Mouse (Mus musculus): Measurements from ENCODE around the gene Gamt. TPM values are rescaled to one million over a fixed set of nuclear protein-coding genes. Genes with fewer than 3 reads are reported as not detected.
"Not testable (repeated sequence)": the region's sequence is repeated elsewhere in the genome, so short reads cannot be mapped to it uniquely, and the experiment has no call there.

Gamt gene
- polyA plus RNA-seq, 1 experiment: 48.3 TPM

DNA sequence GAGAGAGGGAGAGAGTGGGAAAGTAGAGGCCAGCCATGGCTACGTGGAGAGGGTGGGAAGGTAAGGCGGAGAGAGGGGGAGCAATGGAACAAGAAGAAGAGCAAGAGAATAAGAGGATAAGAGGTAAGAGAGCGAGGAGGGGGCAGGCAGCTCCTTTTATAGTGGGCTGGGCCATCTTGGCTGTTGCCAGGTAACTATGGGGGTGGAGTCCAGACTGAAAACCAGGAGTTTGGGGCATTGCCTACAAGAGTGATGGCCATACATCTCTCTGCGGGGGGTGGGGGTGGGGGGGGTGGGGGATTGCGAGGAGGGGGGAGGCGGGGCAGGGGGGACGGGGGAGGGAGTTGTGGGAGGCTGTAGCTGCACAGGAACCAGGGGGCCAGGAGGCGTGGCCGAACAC is 40.1 kb downstream of the Gamt start:
- no peak overlapping the region for H3K4me3 ChIP-seq (ENCODE audit: insufficient read depth, poor library complexity, severe bottlenecking)
- H3K27me3 ChIP-seq (ENCODE audit: control insufficient read depth, insufficient read depth, insufficient read length): peaks cover 3% of the 10 kb centered on the region
- no peak overlapping the region for H3ac ChIP-seq (ENCODE audit: control insufficient read depth, insufficient read length, low read depth)
- H3K79me2 ChIP-seq (ENCODE audit: control insufficient read depth, insufficient read depth): no peaks in the 10 kb centered on the region
- H3K36me3 ChIP-seq (ENCODE audit: control insufficient read depth, insufficient read depth): no peaks in the 10 kb centered on the region
- H3K79me3 ChIP-seq (ENCODE audit: low read depth): no peaks in the 10 kb centered on the region
- TF ChIP-seq MYOD1 (IDR thresholded peaks at IDR 0.05; ENCODE audit: control insufficient read depth, insufficient read length, low read depth): no peak
- no peak for TF ChIP-seq CEBPB (IDR thresholded peaks at IDR 0.05; ENCODE audit: low read depth)
- TF ChIP-seq MAX (IDR thresholded peaks at IDR 0.05): no peak
- TF ChIP-seq MYOG (IDR thresholded peaks at IDR 0.05; ENCODE audit: control insufficient read depth, extremely low read depth, insufficient read length): no peak
- TF ChIP-seq USF1 (IDR thresholded peaks at IDR 0.05; ENCODE audit: low read depth): no peak
- no peak for TF ChIP-seq CTCF (IDR thresholded peaks at IDR 0.05; ENCODE audit: control insufficient read depth, insufficient read depth, insufficient read length)
- no peak for TF ChIP-seq FOSL1 (IDR thresholded peaks at IDR 0.05; ENCODE audit: insufficient read depth, low read length, poor library complexity, severe bottlenecking)

DNA sequence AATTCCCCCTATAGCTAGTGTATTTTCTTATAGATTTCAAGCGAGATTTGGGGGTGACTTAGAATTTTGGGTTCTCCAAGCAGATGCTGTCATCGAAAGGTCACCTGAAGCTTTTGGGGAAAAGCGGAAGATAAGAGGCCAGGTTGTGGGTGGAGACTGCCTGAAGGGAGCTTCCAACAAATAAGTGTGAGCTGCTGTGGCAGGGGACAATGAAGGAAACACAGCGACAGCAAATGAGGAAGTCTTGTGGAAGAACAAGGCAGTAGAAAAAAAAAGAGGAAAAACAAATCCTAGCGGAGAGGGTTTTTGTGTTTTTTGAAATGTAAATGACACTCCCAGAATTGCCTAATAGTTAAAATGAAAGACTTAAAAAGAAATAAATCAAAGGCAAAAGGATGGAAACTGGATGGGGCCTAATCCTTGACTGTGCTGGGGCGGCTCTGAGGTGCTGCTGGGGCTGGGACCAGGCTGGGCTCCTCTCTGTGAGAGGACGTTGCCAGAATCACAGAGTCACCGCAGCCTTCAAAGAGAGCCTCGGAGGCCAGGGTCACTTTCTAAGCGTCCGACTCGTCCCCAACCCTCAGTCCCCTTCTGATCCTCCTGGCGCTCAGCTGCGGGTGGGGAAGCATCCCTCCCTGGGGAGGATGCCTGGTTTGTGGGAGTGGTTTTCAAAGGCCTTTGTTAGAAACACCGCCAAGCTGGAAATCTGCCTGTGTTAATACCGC is 45.6 kb downstream of the Gamt start:
- H3K36me3 ChIP-seq (ENCODE audit: control insufficient read depth, insufficient read depth): no peaks in the 10 kb centered on the region
- H3K4me3 ChIP-seq (ENCODE audit: insufficient read depth, poor library complexity, severe bottlenecking): no peak overlapping the region

DNA sequence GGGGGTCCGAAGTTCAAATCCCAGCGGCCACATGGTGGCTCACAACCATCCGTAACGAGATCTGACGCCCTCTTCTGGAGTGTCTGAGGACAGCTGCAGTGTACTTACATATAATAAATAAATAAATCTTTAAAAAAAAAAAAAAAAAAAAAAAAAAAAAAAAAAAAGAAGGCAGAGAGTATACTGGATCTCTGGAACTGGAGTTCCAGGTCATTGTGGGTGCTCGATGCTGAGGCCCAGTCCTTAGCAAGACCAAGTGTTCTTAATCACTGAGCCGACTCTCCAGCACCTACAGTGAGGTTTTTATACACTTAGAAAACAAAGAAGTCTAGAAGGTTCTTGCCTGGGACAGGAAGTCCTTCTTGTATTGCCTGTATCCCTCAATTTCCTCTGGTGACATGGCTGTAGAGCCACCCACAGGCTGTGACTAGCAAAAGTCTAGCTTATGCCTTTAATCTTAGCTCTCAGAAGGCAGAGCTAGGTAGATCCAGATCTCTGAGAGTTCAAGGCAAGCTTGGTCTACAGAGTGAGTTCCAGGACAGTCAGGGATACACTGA is 49.2 kb downstream of the Gamt start:
- H3K79me2 ChIP-seq (ENCODE audit: control insufficient read depth, insufficient read depth); H3K27me3 ChIP-seq (ENCODE audit: control insufficient read depth, insufficient read depth, insufficient read length); H3ac ChIP-seq (ENCODE audit: control insufficient read depth, insufficient read length, low read depth); H3K79me3 ChIP-seq (ENCODE audit: low read depth); H3K4me3 ChIP-seq (ENCODE audit: insufficient read depth, poor library complexity, severe bottlenecking); H3K36me3 ChIP-seq (ENCODE audit: control insufficient read depth, insufficient read depth): not testable (repeated sequence)

More for the DNA sequence above, 45.6 kb downstream of the Gamt start:
- TF ChIP-seq MYOG (IDR thresholded peaks at IDR 0.05; ENCODE audit: control insufficient read depth, extremely low read depth, insufficient read length) (no peak), MAX (IDR thresholded peaks at IDR 0.05) (no peak), CEBPB (IDR thresholded peaks at IDR 0.05; ENCODE audit: low read depth) (no peak), FOSL1 (IDR thresholded peaks at IDR 0.05; ENCODE audit: insufficient read depth, low read length, poor library complexity, severe bottlenecking) (no peak), CTCF (IDR thresholded peaks at IDR 0.05; ENCODE audit: control insufficient read depth, insufficient read depth, insufficient read length) (no peak), MYOD1 (IDR thresholded peaks at IDR 0.05; ENCODE audit: control insufficient read depth, insufficient read length, low read depth) (no peak), USF1 (IDR thresholded peaks at IDR 0.05; ENCODE audit: low read depth) (no peak)
- Histone ChIP-seq H3K27me3 (ENCODE audit: control insufficient read depth, insufficient read depth, insufficient read length) (peaks cover 3% of the 10 kb centered on the region), H3K79me2 (ENCODE audit: control insufficient read depth, insufficient read depth) (no peaks in the 10 kb centered on the region), H3K79me3 (ENCODE audit: low read depth) (no peaks in the 10 kb centered on the region), H3ac (ENCODE audit: control insufficient read depth, insufficient read length, low read depth) (no peak overlapping the region)

DNA sequence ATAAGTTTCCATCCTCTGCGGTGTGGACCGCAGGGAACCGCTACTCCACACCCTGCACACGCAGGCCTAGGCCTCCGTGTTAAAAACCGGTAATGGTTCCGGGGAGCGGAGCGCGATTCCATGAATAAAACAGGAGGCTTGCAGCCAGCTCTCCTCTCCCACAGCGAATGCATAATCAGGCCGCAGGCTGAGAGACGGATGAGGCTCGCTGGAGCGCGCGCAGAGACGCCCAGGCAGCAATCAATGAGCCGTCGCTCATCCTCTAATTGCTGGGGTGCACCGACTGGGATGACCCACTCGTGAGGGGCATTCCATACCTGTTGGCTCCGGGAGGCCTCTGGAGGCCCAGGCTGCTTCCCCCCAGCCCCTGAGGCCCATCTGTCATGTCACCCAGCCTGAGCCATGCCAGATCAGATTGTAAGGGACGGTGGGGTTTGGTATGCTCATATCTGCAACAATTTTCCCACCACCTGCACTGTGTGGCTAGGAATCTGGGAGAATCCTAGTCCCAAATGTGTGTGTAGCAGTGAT is 51.9 kb downstream of the Gamt start:
- peaks cover 8% of the 10 kb centered on the region for H3K27me3 ChIP-seq (ENCODE audit: control insufficient read depth, insufficient read depth, insufficient read length)
- no peak overlapping the region for H3K4me3 ChIP-seq (ENCODE audit: insufficient read depth, poor library complexity, severe bottlenecking)
- H3ac ChIP-seq (ENCODE audit: control insufficient read depth, insufficient read length, low read depth): no peak overlapping the region
- H3K79me2 ChIP-seq (ENCODE audit: control insufficient read depth, insufficient read depth): no peaks in the 10 kb centered on the region
- no peaks in the 10 kb centered on the region for H3K79me3 ChIP-seq (ENCODE audit: low read depth)
- no peak for TF ChIP-seq CTCF (IDR thresholded peaks at IDR 0.05; ENCODE audit: control insufficient read depth, insufficient read depth, insufficient read length)
- no peak for TF ChIP-seq USF1 (IDR thresholded peaks at IDR 0.05; ENCODE audit: low read depth)
- TF ChIP-seq CEBPB (IDR thresholded peaks at IDR 0.05; ENCODE audit: low read depth): no peak
- TF ChIP-seq MAX (IDR thresholded peaks at IDR 0.05): no peak
- no peak for TF ChIP-seq FOSL1 (IDR thresholded peaks at IDR 0.05; ENCODE audit: insufficient read depth, low read length, poor library complexity, severe bottlenecking)
- no peak for TF ChIP-seq MYOG (IDR thresholded peaks at IDR 0.05; ENCODE audit: control insufficient read depth, extremely low read depth, insufficient read length)
- TF ChIP-seq MYOD1 (IDR thresholded peaks at IDR 0.05; ENCODE audit: control insufficient read depth, insufficient read length, low read depth): no peak
- no peaks in the 10 kb centered on the region for H3K36me3 ChIP-seq (ENCODE audit: control insufficient read depth, insufficient read depth)

DNA sequence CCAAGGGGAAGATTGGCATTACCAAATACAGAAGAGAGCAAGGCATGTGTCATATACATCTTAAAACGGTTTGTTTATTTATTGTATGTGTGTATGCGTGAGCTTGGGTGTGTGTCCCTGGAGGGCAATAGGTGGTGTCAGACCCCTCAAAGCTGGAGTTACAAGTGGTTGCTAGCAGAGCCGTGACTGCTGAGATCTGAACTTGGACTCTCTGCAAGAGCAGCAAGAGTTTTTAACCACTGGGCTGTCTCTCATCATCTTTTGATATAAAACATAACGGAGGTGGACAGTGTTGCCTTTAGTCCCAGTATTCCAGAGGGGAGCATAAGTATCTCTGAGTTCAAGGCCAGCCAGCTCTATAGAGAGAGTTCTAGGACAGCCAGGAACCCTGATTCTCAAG is 52.6 kb downstream of the Gamt start:
- Histone ChIP-seq H3K79me3 (ENCODE audit: low read depth) (no peaks in the 10 kb centered on the region), H3K27me3 (ENCODE audit: control insufficient read depth, insufficient read depth, insufficient read length) (peaks cover 8% of the 10 kb centered on the region), H3ac (ENCODE audit: control insufficient read depth, insufficient read length, low read depth) (no peak overlapping the region), H3K36me3 (ENCODE audit: control insufficient read depth, insufficient read depth) (no peaks in the 10 kb centered on the region), H3K79me2 (ENCODE audit: control insufficient read depth, insufficient read depth) (no peaks in the 10 kb centered on the region), H3K4me3 (ENCODE audit: insufficient read depth, poor library complexity, severe bottlenecking) (no peak overlapping the region)
- TF ChIP-seq MYOD1 (IDR thresholded peaks at IDR 0.05; ENCODE audit: control insufficient read depth, insufficient read length, low read depth): no peak
- no peak for TF ChIP-seq FOSL1 (IDR thresholded peaks at IDR 0.05; ENCODE audit: insufficient read depth, low read length, poor library complexity, severe bottlenecking)
- no peak for TF ChIP-seq MYOG (IDR thresholded peaks at IDR 0.05; ENCODE audit: control insufficient read depth, extremely low read depth, insufficient read length)
- no peak for TF ChIP-seq MAX (IDR thresholded peaks at IDR 0.05)
- no peak for TF ChIP-seq CTCF (IDR thresholded peaks at IDR 0.05; ENCODE audit: control insufficient read depth, insufficient read depth, insufficient read length)
- TF ChIP-seq USF1 (IDR thresholded peaks at IDR 0.05; ENCODE audit: low read depth): no peak
- TF ChIP-seq CEBPB (IDR thresholded peaks at IDR 0.05; ENCODE audit: low read depth): no peak

Small RNAs within 50 kb of the gene (microRNA-seq; reads per million reads assigned to microRNA genes)
- gene Mir6911 (ENCODE audit: borderline microRNAs expressed): 0.92 reads per million, percentile 20 among the genes with 10 or more reads in this experiment

Other genes starting within 250 kb of the Gamt start
- 1.6 TPM for gene Arhgap45, start 244.4 kb downstream of the Gamt start, polyA plus RNA-seq (2012; fragmentation: generic; extraction: Trizol)
- gene Polr2e, start 221.2 kb downstream of the Gamt start, polyA plus RNA-seq (2012; fragmentation: generic; extraction: Trizol): 269 TPM
- gene Gpx4, start 213.8 kb downstream of the Gamt start, polyA plus RNA-seq (2012; fragmentation: generic; extraction: Trizol): 964 TPM
- 29.4 TPM for gene Sbno2, start 155.4 kb downstream of the Gamt start, polyA plus RNA-seq (2012; fragmentation: generic; extraction: Trizol)
- gene Stk11, start 145.2 kb downstream of the Gamt start, polyA plus RNA-seq (2012; fragmentation: generic; extraction: Trizol): 106 TPM
- 720 TPM for gene Atp5d, start 122.4 kb downstream of the Gamt start, polyA plus RNA-seq (2012; fragmentation: generic; extraction: Trizol)
- gene Cbarp, start 120.2 kb downstream of the Gamt start, polyA plus RNA-seq (2012; fragmentation: generic; extraction: Trizol): 12.1 TPM
- gene Midn, start 112.7 kb downstream of the Gamt start, polyA plus RNA-seq (2012; fragmentation: generic; extraction: Trizol): 77.5 TPM
- 30.9 TPM for gene Cirbp, start 95.0 kb downstream of the Gamt start, polyA plus RNA-seq (2012; fragmentation: generic; extraction: Trizol)
- gene 1600002K03Rik, start 88.1 kb downstream of the Gamt start, polyA plus RNA-seq (2012; fragmentation: generic; extraction: Trizol): 33.4 TPM
- gene Efna2, start 81.5 kb downstream of the Gamt start, polyA plus RNA-seq (2012; fragmentation: generic; extraction: Trizol): 3.2 TPM
- 57.7 TPM for gene Mum1, start 34.6 kb downstream of the Gamt start, polyA plus RNA-seq (2012; fragmentation: generic; extraction: Trizol)
- gene Ndufs7, start 11.9 kb downstream of the Gamt start, polyA plus RNA-seq (2012; fragmentation: generic; extraction: Trizol): 288 TPM
- 159 TPM for gene Dazap1, start 474 bp upstream of the Gamt start, polyA plus RNA-seq (2012; fragmentation: generic; extraction: Trizol)
- 5,397 TPM for gene Rps15, start 31.4 kb upstream of the Gamt start, polyA plus RNA-seq (2012; fragmentation: generic; extraction: Trizol)
- 0.20 TPM for gene Apc2, start 35.0 kb upstream of the Gamt start, polyA plus RNA-seq (2012; fragmentation: generic; extraction: Trizol)
- 62.6 TPM for gene 2310011J03Rik, start 59.5 kb upstream of the Gamt start, polyA plus RNA-seq (2012; fragmentation: generic; extraction: Trizol)
- 3.2 TPM for gene Pcsk4, start 68.5 kb upstream of the Gamt start, polyA plus RNA-seq (2012; fragmentation: generic; extraction: Trizol)
- 5.9 TPM for gene Reep6, start 68.9 kb upstream of the Gamt start, polyA plus RNA-seq (2012; fragmentation: generic; extraction: Trizol)
- 18.3 TPM for gene Adamtsl5, start 87.4 kb upstream of the Gamt start, polyA plus RNA-seq (2012; fragmentation: generic; extraction: Trizol)
- not detected for gene Plk5, start 95.4 kb upstream of the Gamt start, polyA plus RNA-seq (2012; fragmentation: generic; extraction: Trizol)
- gene Mex3d, start 126.6 kb upstream of the Gamt start, polyA plus RNA-seq (2012; fragmentation: generic; extraction: Trizol): 37.4 TPM
- 326 TPM for gene Mbd3, start 138.5 kb upstream of the Gamt start, polyA plus RNA-seq (2012; fragmentation: generic; extraction: Trizol)
- gene Uqcr11, start 145.8 kb upstream of the Gamt start, polyA plus RNA-seq (2012; fragmentation: generic; extraction: Trizol): 1,025 TPM
- gene Tcf3, start 172.6 kb upstream of the Gamt start, polyA plus RNA-seq (2012; fragmentation: generic; extraction: Trizol): 111 TPM
- not detected for gene Onecut3, start 233.8 kb upstream of the Gamt start, polyA plus RNA-seq (2012; fragmentation: generic; extraction: Trizol)